In genomic region chr16:14462535-14462934, GRCm38 (mm10) we compare ENCODE assay signal across 28 mouse cellular contexts.
"Had no signal": no experiment of that assay in that cellular context is flagged by ENCODE, and none has a peak within 500 bp of the region (broad histone marks: within the 10 kb centered on the region; RNA-seq: fewer than 3 reads in every experiment).

No protein-coding gene starts in this region.

- H3K27ac ChIP-seq: embryonic facial prominence, embryonic 10.5 days; embryonic facial prominence, embryonic 12.5 days; embryonic facial prominence, embryonic 13.5 days; embryonic facial prominence, embryonic 15.5 days; forebrain, embryonic 10.5 days; forebrain, embryonic 12.5 days; forebrain, embryonic 13.5 days; forebrain, embryonic 15.5 days; gastrocnemius, adult 2 months; heart, adult 2 months; heart, embryonic 10.5 days had no signal

- H3K27me3 ChIP-seq: embryonic facial prominence, embryonic 12.5 days; embryonic facial prominence, embryonic 13.5 days; embryonic facial prominence, embryonic 15.5 days; forebrain, embryonic 12.5 days; forebrain, embryonic 13.5 days; forebrain, embryonic 15.5 days had no signal

- ATAC-seq: forebrain, embryonic 13.5 days; forebrain, embryonic 14.5 days; forebrain, embryonic 15.5 days; forebrain, embryonic 16.5 days; forebrain, postnatal 0 days had no signal

- H3K9me3 ChIP-seq: embryonic facial prominence, embryonic 10.5 days; embryonic facial prominence, embryonic 12.5 days; embryonic facial prominence, embryonic 13.5 days; embryonic facial prominence, embryonic 15.5 days; forebrain, embryonic 10.5 days; forebrain, embryonic 12.5 days; forebrain, embryonic 13.5 days; forebrain, embryonic 15.5 days; heart, embryonic 10.5 days had no signal

- H3K9ac ChIP-seq: embryonic facial prominence, embryonic 12.5 days; embryonic facial prominence, embryonic 13.5 days; embryonic facial prominence, embryonic 15.5 days; forebrain, embryonic 12.5 days; forebrain, embryonic 13.5 days; forebrain, embryonic 15.5 days; forebrain, postnatal 0 days had no signal

- H3K4me1 ChIP-seq: embryonic facial prominence, embryonic 10.5 days; embryonic facial prominence, embryonic 12.5 days; embryonic facial prominence, embryonic 13.5 days; embryonic facial prominence, embryonic 15.5 days; forebrain, embryonic 10.5 days; forebrain, embryonic 12.5 days; forebrain, embryonic 13.5 days; forebrain, embryonic 15.5 days; heart, embryonic 10.5 days had no signal

- H3K4me2 ChIP-seq: embryonic facial prominence, embryonic 12.5 days; embryonic facial prominence, embryonic 13.5 days; embryonic facial prominence, embryonic 15.5 days; forebrain, embryonic 12.5 days; forebrain, embryonic 13.5 days; forebrain, embryonic 15.5 days had no signal

- DNase-seq: cerebellum, adult 2 months; cerebellum, adult 8-10 months; cerebellum, adult 9-10 months; cerebellum, adult 9-11 months; cerebellum, postnatal 10 days; cerebellum, postnatal 14 days; cerebellum, postnatal 25 days; cerebellum, postnatal 36 days; embryo, embryonic 11 days; forebrain, postnatal 0 days; gastrocnemius, adult 2 months; gastrocnemius, postnatal 10 days; gastrocnemius, postnatal 14 days; gastrocnemius, postnatal 36 days; heart, adult 18-20 months; heart, adult 2 months had no signal

- H3K4me3 ChIP-seq: embryonic facial prominence, embryonic 10.5 days; embryonic facial prominence, embryonic 12.5 days; embryonic facial prominence, embryonic 13.5 days; embryonic facial prominence, embryonic 15.5 days; erythroblast, embryonic 14.5 days; forebrain, embryonic 10.5 days; forebrain, embryonic 12.5 days; forebrain, embryonic 13.5 days; forebrain, embryonic 15.5 days; gastrocnemius, adult 2 months; heart, adult 2 months; heart, embryonic 10.5 days had no signal
